Mouse (Mus musculus) forebrain, embryonic 14.5 days (tissue): ENCODE results near the gene Parg. TPM values are rescaled to one million over a fixed set of nuclear protein-coding genes. Genes with fewer than 3 reads are reported as not detected.

Source experiments
- ATAC-seq: fragments of 200-750 bp; cut with Nextera tagmentation; 2 replicates; pipeline ENCODE4 v1.8.0; 2017; ENCODE audit warnings: mild to moderate bottlenecking, moderate library complexity
- DNase-seq: peaks from one replicate; pipeline ENCODE4 v3.0.0-alpha.2; 2015; ENCODE audit warnings: low spot score
- H3K27ac ChIP-seq: fragments of 300-500 bp; sonication (generic); 2 replicates; pipeline ENCODE4 v1.5.1; 2014; ENCODE audit warnings: low read depth, mild to moderate bottlenecking, control low read depth, low read length, moderate library complexity
- H3K27me3 ChIP-seq: fragments of 300-500 bp; sonication (generic); replicated peaks from 2 replicates; pipeline ENCODE4 v1.6.1; 2014; ENCODE audit warnings: low read length, control low read depth, mixed read lengths; ENCODE audit not compliant: control insufficient read depth, insufficient read depth
- H3K36me3 ChIP-seq: fragments of 300-500 bp; sonication (generic); 2 replicates; pipeline ENCODE4 v1.6.1; 2014; ENCODE audit warnings: low read length, control low read depth; ENCODE audit not compliant: control insufficient read depth, insufficient read depth
- H3K4me1 ChIP-seq: fragments of 300-500 bp; sonication (generic); 2 replicates; pipeline ENCODE4 v1.6.1; 2014; ENCODE audit warnings: antibody characterized with exemption, low read length, control low read depth; ENCODE audit not compliant: control insufficient read depth, insufficient read depth
- H3K4me2 ChIP-seq: fragments of 300-500 bp; sonication (generic); 2 replicates; pipeline ENCODE4 v1.6.1; 2014; ENCODE audit warnings: mild to moderate bottlenecking, control low read depth, low read length
- H3K4me3 ChIP-seq: fragments of 300-500 bp; sonication (generic); 2 replicates; pipeline ENCODE4 v1.5.1; 2014; ENCODE audit warnings: low read depth, low read length, control low read depth
- H3K9ac ChIP-seq: fragments of 300-500 bp; sonication (generic); 2 replicates; pipeline ENCODE4 v1.6.1; 2014; ENCODE audit warnings: mild to moderate bottlenecking, low read length, control low read depth, moderate library complexity
- H3K9me3 ChIP-seq: fragments of 300-500 bp; sonication (generic); replicated peaks from 2 replicates; pipeline ENCODE4 v1.6.1; 2016; ENCODE audit warnings: low read length, control low read depth, mixed read lengths; ENCODE audit not compliant: control insufficient read depth
- WGBS: fragments of 180-500 bp; shearing (Covaris S2); extraction: QIAGEN DNeasy Blood & Tissue Kit; methylation state at CpG from one replicate; pipeline ENCODE4 v1.1.7; 2014; 5-methylcytosine and 5-hydroxymethylcytosine counted together
- polyA plus RNA-seq: library from polyadenylated mRNA; unstranded; fragments of >200 nt; fragmentation: Nextera tagmentation; extraction: Ambion mirVana; gene quantifications from 2 replicates; pipeline ENCODE4 v1.2.1, GENCODE M21; 2014

Gene Parg
- polyA plus RNA-seq, 1 experiment from 2014 or later: 41.0 TPM

GRCm38 (mm10) chr14:32344694-32345093, 142.9 kb downstream of the Parg start:
- Histone ChIP-seq H3K27me3 (no peaks in the 10 kb centered on the region), H3K4me3 (no peak overlapping the region)

More at GRCm38 (mm10) chr14:32344694-32345093, 142.9 kb downstream of the Parg start:
- no peaks in the 10 kb centered on the region for H3K4me1 ChIP-seq
- no peak overlapping the region for H3K4me2 ChIP-seq
- DNase-seq (no peak), ATAC-seq (no peak)
- 85% methylated on average over 9 of the region's 10 CpGs for WGBS
- no peaks in the 10 kb centered on the region for H3K9me3 ChIP-seq
- no peak overlapping the region for H3K27ac ChIP-seq
- peaks cover 47% of the 10 kb centered on the region for H3K36me3 ChIP-seq
- H3K9ac ChIP-seq: no peak overlapping the region

Other genes starting within 250 kb of the Parg start
- 0.27 and 0.39 TPM in 2 replicates for gene Galnt15, start 173.0 kb upstream of the Parg start, polyA plus RNA-seq
- gene Oxnad1, start 116.6 kb upstream of the Parg start, polyA plus RNA-seq: 16.4 and 20.4 TPM in 2 replicates
- 81.5 and 93.3 TPM in 2 replicates for gene Dph3, start 116.2 kb upstream of the Parg start, polyA plus RNA-seq
- gene Msmb, start 59.9 kb upstream of the Parg start, polyA plus RNA-seq: not detected in 2 replicates
- gene Ncoa4, start 42.1 kb upstream of the Parg start, polyA plus RNA-seq: 137 and 145 TPM in 2 replicates
- 258 and 290 TPM in 2 replicates for gene Timm23, start 51 bp upstream of the Parg start, polyA plus RNA-seq
- 17.5 and 19.8 TPM in 2 replicates for gene Ogdhl, start 120.1 kb downstream of the Parg start, polyA plus RNA-seq
- gene 1700024G13Rik, start 186.4 kb downstream of the Parg start, polyA plus RNA-seq: 0.84 and 1.1 TPM in 2 replicates